Mouse (Mus musculus) mouse embryonic stem cell (cell line): ENCODE measurements at regions not wholly inside any gene's neighbourhood (a gene's known extent, or its start where the extent isn't known, plus 50 kb on each side); places are given as distances from the start of the nearest gene placed in this dataset.
"Not testable (repeated sequence)": the region's sequence is repeated elsewhere in the genome, so short reads cannot be mapped to it uniquely, and the experiment has no call there.

Experiments
- in situ Hi-C, 2 experiments: fragments of 300-500 bp; cut with MboI; formaldehyde crosslinking; loops; 1 replicate in 1 of 2; 3 replicates in 1 of 2; pipeline ENCODE4 v1.14.3; 2019 to 2020; ENCODE audit warnings: low sequenced_read_pairs in 2 of 2, low pct_unique_long_range_greater_than_20kb in 1 of 2, mixed read lengths in 1 of 2; ENCODE audit not compliant: unreplicated experiment in 1 of 2

DNA sequence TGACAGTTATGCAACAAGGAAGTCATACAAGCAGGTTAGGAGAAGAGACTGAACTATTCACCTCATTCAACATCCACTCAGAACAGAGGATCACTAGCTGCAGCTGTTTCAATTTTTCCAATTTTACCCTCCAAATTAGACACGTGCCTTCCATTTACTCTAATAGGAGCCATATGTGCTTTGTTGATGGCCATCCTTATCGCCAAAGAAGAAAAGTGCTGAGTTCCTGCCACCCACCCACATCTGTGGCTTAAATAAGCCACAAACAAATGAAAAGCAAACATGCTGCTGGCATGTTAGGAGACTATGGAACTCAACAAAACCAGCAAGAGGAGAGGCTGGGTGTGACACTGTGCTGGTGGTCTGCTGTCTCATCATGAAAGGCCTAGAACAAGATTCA, 1786.1 kb downstream of the 9330182O14Rik start:
- in situ Hi-C loops = no loop called here

DNA sequence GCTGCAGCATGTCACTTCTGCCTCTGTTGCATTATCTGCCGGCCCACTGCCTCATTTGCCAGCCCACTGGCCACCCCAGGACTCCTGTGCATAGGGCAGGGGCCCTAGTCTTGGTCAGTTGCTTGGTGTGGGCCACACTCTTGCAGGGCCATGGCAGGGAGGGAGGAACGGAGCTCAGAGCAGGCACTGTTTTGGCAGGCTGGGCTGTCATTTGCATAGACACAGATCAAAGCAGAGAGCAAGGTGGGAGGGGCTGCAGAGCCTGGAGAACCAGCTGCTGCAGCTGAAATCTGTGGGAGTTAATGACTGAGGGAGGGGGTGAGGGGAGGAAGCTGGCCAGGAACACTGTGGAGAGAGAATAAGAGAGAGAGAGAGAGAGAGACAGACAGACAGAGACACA, 1802.5 kb downstream of the 9330182O14Rik start:
- in situ Hi-C loops = no loop called here

DNA sequence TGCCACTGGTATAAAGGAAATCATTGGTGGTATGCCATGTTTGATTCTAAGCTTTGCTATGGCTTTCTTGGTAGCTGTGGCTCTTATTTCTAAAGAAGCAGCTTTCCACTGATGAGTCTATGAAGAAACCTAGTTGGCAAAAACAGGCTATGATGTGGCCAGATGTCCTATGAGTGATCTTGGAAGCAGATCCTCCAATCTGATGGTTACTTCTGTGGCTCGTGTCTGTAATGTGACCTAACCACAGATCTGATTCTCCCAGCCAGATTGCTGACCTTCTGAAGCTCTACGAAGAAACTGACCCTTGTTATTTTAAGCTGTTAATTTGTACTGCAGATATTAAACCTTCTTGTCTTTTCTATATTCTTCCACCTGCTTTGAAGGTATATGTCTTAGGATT, 1811.1 kb downstream of the 9330182O14Rik start:
- in situ Hi-C loops = no loop called here

DNA sequence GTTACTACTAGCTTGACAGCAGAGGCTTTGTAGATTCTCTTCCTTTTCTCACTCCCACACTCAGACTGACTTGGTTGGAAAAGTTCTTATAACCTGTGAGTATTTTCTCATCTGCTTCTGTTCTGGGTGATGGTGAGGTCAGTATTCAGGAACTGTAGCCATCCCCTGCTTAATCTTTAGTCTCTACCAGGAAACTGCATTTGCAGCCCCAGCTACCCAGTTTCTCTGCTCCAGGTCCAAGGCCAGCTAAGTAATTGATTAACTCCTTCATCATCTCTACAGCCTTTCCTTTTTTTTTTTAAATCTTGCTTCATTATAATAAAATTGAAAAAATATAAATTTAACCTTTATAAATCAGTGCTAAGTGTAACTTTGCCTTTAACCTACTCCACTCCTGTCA, 1813.7 kb downstream of the 9330182O14Rik start:
- in situ Hi-C loops = no loop called here

DNA sequence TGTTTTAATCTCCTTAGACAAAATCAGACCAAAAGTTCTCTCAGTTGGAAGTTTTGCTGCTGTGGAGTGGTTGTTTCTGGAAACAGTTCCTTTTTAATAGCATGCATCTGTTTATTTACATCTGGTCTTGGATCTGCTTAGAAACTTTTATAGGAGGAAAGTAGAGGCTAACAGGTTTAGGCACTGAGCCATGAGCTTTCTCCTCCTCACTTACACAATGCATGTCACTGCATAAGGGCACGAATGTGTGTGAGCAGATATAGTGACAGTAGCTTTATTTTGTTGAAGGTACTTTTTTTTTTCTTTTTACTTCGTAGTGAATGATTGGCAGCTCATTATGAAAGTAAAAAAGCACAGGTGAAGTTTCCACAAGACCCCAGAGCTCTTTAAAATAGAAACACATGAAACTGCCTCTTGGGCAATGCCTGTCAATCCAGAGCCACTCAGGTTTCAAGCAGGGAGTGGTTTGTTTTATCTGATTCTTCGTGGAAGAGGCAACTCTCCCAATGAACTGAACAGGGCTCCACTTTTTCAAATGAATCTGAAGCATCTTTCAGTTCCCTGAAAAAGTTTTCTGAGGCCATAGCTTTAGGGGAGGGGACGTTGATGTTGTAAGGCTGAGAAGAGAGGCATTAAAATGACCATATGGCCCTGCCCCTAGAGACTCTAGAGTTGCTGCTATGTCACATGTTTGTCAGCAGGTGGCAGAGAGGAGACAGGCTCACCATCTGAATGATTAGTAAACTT, 1814.4 kb downstream of the 9330182O14Rik start:
- in situ Hi-C loops = no loop called here

DNA sequence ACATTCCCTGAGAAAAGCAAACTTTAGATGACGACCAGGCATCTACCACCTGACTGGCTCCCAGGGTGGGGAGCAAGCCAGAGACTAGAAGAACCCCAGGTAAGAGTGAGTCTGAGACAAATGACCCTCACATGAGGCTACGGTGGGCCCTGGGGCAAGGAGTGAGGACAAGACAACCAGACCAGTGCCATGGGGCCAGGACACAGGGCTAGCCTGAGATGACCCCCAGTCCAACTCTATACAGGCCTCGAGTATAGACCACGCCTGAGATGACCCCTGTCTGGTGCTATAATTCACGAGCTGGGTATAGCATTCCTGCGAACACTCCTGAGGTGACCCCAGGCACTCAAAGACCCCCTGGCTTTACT, 1814.9 kb downstream of the 9330182O14Rik start:
- in situ Hi-C loops = no loop called here

DNA sequence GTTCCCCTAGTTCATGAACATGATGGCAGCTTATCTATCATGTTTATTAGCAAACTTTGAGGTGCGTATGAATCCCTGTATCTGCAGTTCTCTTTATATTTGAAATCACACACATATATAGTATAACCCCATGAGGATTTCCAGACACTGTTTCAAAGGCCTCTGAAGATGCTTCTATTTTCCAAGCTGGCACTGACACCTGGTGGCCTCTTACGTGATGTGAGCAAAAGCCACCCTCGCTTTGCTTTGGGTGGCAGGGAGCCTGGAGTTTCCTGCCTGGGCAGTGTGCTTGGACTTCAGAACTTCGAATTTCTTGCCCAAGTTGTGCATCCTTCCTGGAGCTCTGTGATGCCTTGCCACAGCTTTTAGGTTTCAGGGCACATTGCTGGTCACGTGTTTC, 1817.1 kb downstream of the 9330182O14Rik start:
- in situ Hi-C loops = loop anchor here (25.0 kb wide), 2 partner anchors 614 to 764 kb away; no protein-coding TSS in a partner anchor

DNA sequence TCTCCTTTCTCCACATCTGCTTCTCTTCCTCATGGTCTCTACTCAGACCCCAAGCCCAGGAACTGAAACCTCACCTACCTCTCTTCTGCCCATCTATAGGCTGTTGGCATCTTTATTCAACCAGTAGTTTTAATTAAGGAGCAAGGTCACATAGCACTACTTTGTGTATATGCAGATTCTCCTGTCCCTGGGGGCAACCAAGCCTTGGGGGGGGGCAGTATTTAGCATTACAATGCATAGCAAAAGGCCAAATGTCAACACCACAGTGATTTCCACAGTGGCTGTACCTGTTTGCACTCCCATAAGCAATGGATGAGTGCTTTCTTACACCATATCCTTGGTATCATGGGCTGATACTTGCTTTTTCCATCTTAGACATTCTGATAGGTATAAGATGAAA, 1826.4 kb downstream of the 9330182O14Rik start:
- in situ Hi-C loops = loop anchor here (25.0 kb wide), 2 partner anchors 623 to 773 kb away; no protein-coding TSS in a partner anchor

DNA sequence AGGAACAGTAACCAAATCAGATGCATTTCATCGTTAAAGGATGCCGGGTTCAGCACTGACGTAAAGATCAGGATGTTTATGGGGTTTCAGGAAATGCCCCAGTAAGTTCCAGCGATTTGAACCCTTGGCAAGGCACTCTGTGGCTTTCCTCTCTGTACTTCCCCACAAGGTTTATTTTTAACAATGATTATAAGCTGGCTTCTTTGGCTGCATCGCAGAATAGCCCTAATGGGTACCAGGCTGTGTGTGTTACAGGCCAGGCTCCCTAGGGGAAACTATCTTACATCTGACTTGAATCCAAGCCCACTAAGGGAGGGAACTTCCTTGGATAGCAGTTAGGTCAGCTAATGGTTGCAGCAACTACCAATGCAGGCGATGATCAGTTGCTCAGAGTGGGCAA, 1836.7 kb downstream of the 9330182O14Rik start:
- in situ Hi-C loops = loop anchor here (25.0 kb wide), 2 partner anchors 634 to 784 kb away; no protein-coding TSS in a partner anchor

DNA sequence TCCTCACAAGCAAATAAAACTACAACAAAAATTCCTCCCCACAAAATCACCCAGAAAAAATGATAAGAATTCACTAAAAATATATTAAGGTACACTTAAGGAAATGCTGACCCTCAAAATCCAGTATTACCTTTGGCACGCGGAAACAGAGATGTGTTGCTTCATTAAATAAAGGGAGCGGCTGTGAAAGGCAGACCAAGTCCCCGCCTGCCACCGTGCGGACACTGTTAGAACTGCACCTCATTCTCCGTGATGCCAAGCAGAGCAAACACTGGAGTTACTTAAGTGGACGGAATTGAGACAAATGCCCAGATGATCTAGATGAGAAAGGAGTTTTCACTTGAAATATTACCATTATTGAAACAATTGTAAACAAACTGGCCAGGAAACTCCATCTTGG, 1839.1 kb downstream of the 9330182O14Rik start:
- in situ Hi-C loops = loop anchor here (25.0 kb wide), 2 partner anchors 636 to 786 kb away; no protein-coding TSS in a partner anchor

DNA sequence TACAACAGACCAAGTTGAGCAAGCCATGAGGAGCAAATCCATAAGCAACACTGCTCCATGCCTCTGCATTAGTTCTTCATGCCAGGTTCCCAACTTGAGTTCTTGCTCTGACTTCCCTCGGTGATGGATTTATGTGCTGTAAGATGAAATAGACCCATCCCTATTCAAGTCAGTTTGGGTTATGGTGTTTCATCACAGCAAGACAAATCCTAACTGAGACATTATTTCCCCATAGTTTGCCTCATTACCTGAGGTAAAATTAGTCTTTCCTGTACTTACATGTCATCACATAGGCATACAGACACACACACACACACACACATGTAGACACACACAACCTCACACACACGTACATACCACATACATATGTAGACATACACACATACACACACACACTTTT, 1843.0 kb downstream of the 9330182O14Rik start:
- in situ Hi-C loops = loop anchor here in 1 of 2 experiments (25.0 kb wide), 1 partner anchor 935 kb away; no protein-coding TSS in a partner anchor

DNA sequence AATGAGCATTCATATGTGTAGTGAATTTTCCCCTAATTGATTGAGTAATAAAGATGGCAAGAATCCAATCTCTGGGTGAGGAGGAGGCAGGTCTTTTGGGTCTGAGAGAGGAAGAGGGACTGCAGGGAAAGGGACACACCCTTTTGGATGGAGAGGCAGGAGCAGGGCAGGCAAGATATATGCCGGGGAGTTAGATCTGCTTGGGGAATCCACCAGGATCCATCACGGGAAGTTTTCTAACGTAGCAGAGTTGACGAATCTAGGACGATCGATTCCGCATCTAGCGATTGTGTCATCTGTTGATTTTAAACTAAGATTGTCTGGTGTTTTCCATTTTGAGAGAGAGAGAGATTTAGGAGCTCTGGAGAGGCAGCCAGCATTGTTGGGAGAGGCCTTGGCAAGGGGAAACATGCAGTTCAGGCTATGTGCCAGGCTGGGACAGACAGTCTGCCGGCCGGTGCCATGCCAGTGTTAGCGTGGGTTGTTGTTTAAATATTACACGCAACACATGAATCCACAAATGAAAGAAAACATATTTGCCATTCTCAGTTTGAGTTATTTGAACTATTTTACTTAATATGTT, 1843.6 kb downstream of the 9330182O14Rik start:
- in situ Hi-C loops = loop anchor here in 1 of 2 experiments (25.0 kb wide), 1 partner anchor 935 kb away; no protein-coding TSS in a partner anchor

DNA sequence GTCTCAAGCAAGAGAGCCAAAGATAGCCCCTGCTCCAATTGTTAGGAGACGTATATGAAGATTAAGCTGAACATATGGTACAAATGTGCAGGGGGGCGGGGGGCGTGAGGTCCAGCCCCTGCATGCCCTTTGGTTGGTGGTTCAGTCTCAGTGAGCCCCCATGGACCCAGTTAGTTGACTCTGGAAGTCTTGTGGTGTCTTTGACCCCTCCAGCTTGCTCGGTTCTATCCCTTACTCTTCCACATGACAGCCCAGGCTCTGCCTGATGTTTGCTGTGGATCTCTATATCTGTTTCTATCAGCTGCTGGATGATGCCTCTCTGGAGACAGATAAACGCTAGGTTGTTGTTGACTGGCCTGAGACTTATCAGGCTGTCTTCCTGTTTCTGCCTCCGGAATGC, 1849.1 kb downstream of the 9330182O14Rik start:
- in situ Hi-C loops = loop anchor here in 1 of 2 experiments (25.0 kb wide), 1 partner anchor 929 kb away; no protein-coding TSS in a partner anchor

DNA sequence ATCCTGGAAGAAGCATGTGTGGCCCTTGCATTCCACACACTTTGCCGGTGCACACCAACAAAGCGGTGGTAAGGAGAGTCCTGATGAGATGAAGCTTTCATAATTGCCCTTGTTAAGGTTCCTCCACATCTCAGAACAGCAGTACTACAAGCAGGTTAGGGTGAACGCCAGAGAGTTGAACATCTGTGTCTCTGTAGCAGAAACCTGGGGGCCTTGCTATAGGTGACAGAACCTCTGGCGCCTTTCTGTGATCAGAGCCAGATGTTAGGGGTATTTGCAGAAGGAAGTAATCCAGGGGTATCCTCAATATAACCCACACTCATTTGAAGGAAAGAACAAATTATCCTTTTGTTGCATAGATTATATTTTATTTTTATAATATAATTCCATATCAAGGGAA, 1850.1 kb downstream of the 9330182O14Rik start:
- in situ Hi-C loops = loop anchor here in 1 of 2 experiments (25.0 kb wide), 1 partner anchor 928 kb away; no protein-coding TSS in a partner anchor

DNA sequence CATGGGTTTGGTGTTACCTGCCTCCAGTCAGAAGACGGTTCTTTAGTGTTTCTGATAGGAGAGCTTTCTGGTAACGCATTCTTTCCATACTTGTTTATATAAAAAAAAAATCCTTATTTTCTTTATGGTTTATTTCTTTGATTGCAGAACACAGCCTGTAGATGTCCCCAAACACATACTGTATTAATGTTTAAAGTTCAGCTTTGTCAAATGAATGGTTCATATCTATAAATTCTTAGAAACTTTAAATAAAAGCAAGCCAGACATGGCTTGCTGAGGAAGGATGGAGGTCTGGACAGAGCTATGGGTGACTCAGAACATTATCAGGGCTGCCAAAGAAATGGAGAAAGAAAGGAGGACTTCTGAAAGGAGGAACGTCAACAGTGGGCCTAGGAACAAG, 1852.1 kb downstream of the 9330182O14Rik start:
- in situ Hi-C loops = loop anchor here in 1 of 2 experiments (25.0 kb wide), 1 partner anchor 926 kb away; no protein-coding TSS in a partner anchor

DNA sequence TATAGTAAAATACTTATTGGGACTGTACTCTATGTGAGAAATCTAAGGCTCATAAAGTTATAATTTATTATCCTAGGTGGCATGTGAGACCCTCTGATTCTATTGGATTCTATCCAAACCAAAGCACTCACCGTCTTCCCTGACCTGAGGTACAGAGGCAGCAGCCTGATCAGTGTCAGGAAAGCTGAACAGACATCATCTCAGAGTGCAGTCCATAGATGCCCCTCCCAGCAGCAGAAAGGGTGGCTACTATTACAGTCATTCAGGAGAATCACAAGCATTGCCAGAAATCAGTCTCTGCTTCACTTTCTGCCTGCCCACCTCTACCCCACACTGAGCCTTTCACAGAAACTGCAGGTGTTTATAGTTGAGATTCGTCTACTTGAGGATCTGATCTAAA, 1854.9 kb downstream of the 9330182O14Rik start:
- in situ Hi-C loops = loop anchor here in 1 of 2 experiments (25.0 kb wide), 1 partner anchor 923 kb away; no protein-coding TSS in a partner anchor

DNA sequence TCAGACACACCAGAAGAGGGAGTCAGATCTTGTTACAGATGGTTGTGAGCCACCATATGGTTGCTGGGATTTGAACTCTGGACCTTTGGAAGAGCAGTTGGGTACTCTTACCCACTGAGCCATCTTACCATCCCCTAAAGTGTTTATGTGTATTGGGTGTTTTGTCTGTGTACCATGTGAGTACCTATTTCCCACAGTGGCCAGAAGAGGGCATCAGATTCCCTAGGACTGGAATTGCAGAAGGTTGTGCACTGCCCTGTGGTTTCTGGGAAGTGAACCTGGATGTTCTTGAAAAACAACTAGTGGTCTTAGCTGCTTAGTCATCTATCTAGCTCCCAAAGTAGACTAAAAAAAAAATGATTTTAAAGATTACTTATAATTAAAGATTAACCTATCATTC, 1857.7 kb downstream of the 9330182O14Rik start:
- in situ Hi-C loops = loop anchor here in 1 of 2 experiments (25.0 kb wide), 1 partner anchor 920 kb away; no protein-coding TSS in a partner anchor

DNA sequence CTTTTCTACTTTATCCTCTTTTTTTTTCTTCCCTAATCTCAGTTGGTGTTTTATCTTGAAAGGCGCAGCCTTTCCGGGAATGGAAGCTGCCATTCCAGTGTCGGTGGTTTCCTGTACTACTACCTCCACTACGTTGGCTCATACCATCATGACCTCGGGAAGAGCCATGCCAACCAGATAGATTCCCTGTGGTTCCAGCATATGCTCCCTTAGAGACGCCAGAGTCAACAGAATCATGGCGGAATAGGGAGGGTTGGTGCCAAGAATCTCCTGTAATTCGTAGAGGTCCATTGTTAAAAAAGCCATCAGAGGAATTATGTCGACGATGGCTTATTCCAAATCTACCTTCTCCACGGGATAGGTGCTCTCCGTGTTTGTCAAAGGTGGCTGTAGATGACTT, 1898.1 kb downstream of the 9330182O14Rik start:
- in situ Hi-C loops = not testable (repeated sequence)
